Mouse (Mus musculus) hindbrain, embryonic 11.5 days (tissue): ENCODE data around the gene Nol9. TPM values are rescaled to one million over a fixed set of nuclear protein-coding genes. Genes with fewer than 3 reads are reported as not detected.

Experiments used
- ATAC-seq: fragments of 200-750 bp; cut with Nextera tagmentation; 2 replicates; pipeline ENCODE4 v1.8.0; 2017; ENCODE audit warnings: mild to moderate bottlenecking, moderate TSS enrichment, moderate library complexity; ENCODE audit not compliant: low FRiP score
- DNase-seq: peaks from one replicate; pipeline ENCODE4 v3.0.0-alpha.2; 2015; ENCODE audit warnings: low spot score
- H3K27ac ChIP-seq: fragments of 300-500 bp; sonication (generic); 2 replicates; pipeline ENCODE4 v1.5.1; 2014; ENCODE audit warnings: mild to moderate bottlenecking, low read depth, low read length
- H3K27me3 ChIP-seq: fragments of 300-500 bp; sonication (generic); 2 replicates; pipeline ENCODE4 v1.6.1; 2014; ENCODE audit warnings: mild to moderate bottlenecking, low read length, moderate library complexity, mixed read lengths; ENCODE audit not compliant: control insufficient read depth, insufficient read depth
- H3K36me3 ChIP-seq: fragments of 300-500 bp; sonication (generic); 2 replicates; pipeline ENCODE4 v1.6.1; 2014; ENCODE audit warnings: mild to moderate bottlenecking, low read length, moderate library complexity, mixed read lengths; ENCODE audit not compliant: control insufficient read depth, insufficient read depth
- H3K4me1 ChIP-seq: fragments of 300-500 bp; sonication (generic); replicated peaks from 2 replicates; pipeline ENCODE4 v1.6.1; 2014; ENCODE audit warnings: low read length, mixed read lengths; ENCODE audit not compliant: control insufficient read depth, insufficient read depth
- H3K4me2 ChIP-seq: fragments of 300-500 bp; sonication (generic); replicated peaks from 2 replicates; pipeline ENCODE4 v1.6.1; 2014; ENCODE audit warnings: mild to moderate bottlenecking, low read depth, low read length
- H3K4me3 ChIP-seq: fragments of 300-500 bp; sonication (generic); 2 replicates; pipeline ENCODE4 v1.5.1; 2014; ENCODE audit warnings: low read depth, low read length
- H3K9ac ChIP-seq: fragments of 300-500 bp; sonication (generic); 2 replicates; pipeline ENCODE4 v1.6.1; 2014; ENCODE audit warnings: low read depth, low read length
- H3K9me3 ChIP-seq: fragments of 300-500 bp; sonication (generic); 2 replicates; pipeline ENCODE4 v1.6.1; 2016; ENCODE audit warnings: low read length; ENCODE audit not compliant: control insufficient read depth
- WGBS: fragments of 180-500 bp; shearing (Covaris S2); extraction: QIAGEN DNeasy Blood & Tissue Kit; methylation state at CpG from one replicate; pipeline ENCODE4 v1.1.7; 2014; 5-methylcytosine and 5-hydroxymethylcytosine counted together
- polyA plus RNA-seq: library from polyadenylated mRNA; unstranded; fragments of >200 nt; fragmentation: Nextera tagmentation; extraction: Ambion mirVana; gene quantifications from 2 replicates; pipeline ENCODE4 v1.2.1, GENCODE M21; 2014

The Nol9 gene
- polyA plus RNA-seq = 23.2 and 25.6 TPM in 2 replicates

- Histone ChIP-seq H3K4me3 (peak within 1 kb of the TSS; percentile 99), H3K9ac (peak within 1 kb of the TSS; percentile 82), H3K4me2 (peak within 1 kb of the TSS; percentile 69), H3K27me3 (no peaks in the 10 kb centered on the region), H3K27ac (peak within 1 kb of the TSS; percentile 30; the same call in 1 of the 2 replicates), H3K9me3 (no peaks in the 10 kb centered on the region), H3K36me3 (no peaks in the 10 kb centered on the region; the same call in none of the 2 replicates), H3K4me1 (peaks cover 2% of the 10 kb centered on the region; the same call in 1 of the 2 replicates)
- ATAC-seq (peak; percentile 89), DNase-seq (peak; percentile 97)
- under 1% methylated on average over 47 of the region's 86 CpGs for WGBS
These were observed at the start of gene Nol9 for GRCm38 (mm10) chr4:152038985-152039830. TSS of gene Nol9 (plus strand) at chr4:152039321.

- DNase-seq = no peak
- H3K4me3 ChIP-seq = no peak overlapping the region
- peaks cover 10% of the 10 kb centered on the region for H3K4me1 ChIP-seq
- no peak overlapping the region for H3K9ac ChIP-seq
- no peaks in the 10 kb centered on the region for H3K9me3 ChIP-seq
- H3K4me2 ChIP-seq = no peak overlapping the region
- 94% methylated on average over 9 of the region's 9 CpGs for WGBS
- ATAC-seq = no peak
- H3K27me3 ChIP-seq = no peaks in the 10 kb centered on the region
- H3K36me3 ChIP-seq = peaks cover 9% of the 10 kb centered on the region; the same call in 1 of the 2 replicates
- no peak overlapping the region for H3K27ac ChIP-seq
These were observed 47.0 kb upstream of the Nol9 start for GRCm38 (mm10) chr4:151992091-151992490.

GRCm38 (mm10) chr4:151993035-151993434 lies 46.1 kb upstream of the Nol9 start:
- H3K9ac ChIP-seq = no peak overlapping the region
- ATAC-seq = no peak

GRCm38 (mm10) chr4:151994228-151995171 lies 44.6 kb upstream of the Nol9 start:
- Histone ChIP-seq H3K36me3 (peaks cover 9% of the 10 kb centered on the region; the same call in 1 of the 2 replicates), H3K27ac (peak overlapping the region; percentile 78), H3K27me3 (no peaks in the 10 kb centered on the region), H3K4me2 (peak overlapping the region; percentile 88), H3K4me3 (peak overlapping the region; percentile 100), H3K4me1 (0 out of 2 replicates have a peak, but pooled peaks cover 3% of the 10 kb centered on the region), H3K9ac (peak overlapping the region; percentile 93), H3K9me3 (no peaks in the 10 kb centered on the region)
- DNase-seq (peak; percentile 61), ATAC-seq (no peak)
- WGBS = under 1% methylated on average over 54 of the region's 61 CpGs

More at GRCm38 (mm10) chr4:151993035-151993434, 46.1 kb upstream of the Nol9 start:
- 86% methylated on average over 6 of the region's 6 CpGs for WGBS
- peaks cover 9% of the 10 kb centered on the region; the same call in 1 of the 2 replicates for H3K36me3 ChIP-seq
- peaks cover 8% of the 10 kb centered on the region for H3K4me1 ChIP-seq
- H3K27me3 ChIP-seq = no peaks in the 10 kb centered on the region
- H3K9me3 ChIP-seq = no peaks in the 10 kb centered on the region
- no peak overlapping the region for H3K4me2 ChIP-seq
- no peak overlapping the region for H3K27ac ChIP-seq
- H3K4me3 ChIP-seq = no peak overlapping the region
- DNase-seq = no peak

- Histone ChIP-seq H3K4me1 (0 out of 2 replicates have a peak, but pooled peaks cover 3% of the 10 kb centered on the region), H3K9me3 (no peaks in the 10 kb centered on the region), H3K36me3 (peaks cover 8% of the 10 kb centered on the region; the same call in 1 of the 2 replicates), H3K4me2 (peak overlapping the region; percentile 88), H3K4me3 (peak overlapping the region; percentile 100), H3K9ac (peak overlapping the region; percentile 93), H3K27me3 (no peaks in the 10 kb centered on the region), H3K27ac (peak overlapping the region; percentile 78)
- ATAC-seq (peak; percentile 2; the same call in 1 of the 2 replicates), DNase-seq (no peak)
- WGBS = under 1% methylated on average over 61 of the region's 111 CpGs
These were observed 43.5 kb upstream of the Nol9 start for GRCm38 (mm10) chr4:151995371-151996172.

- WGBS = under 1% methylated on average over 89 of the region's 94 CpGs
- DNase-seq = peak; percentile 100
- Histone ChIP-seq H3K36me3 (0 out of 2 replicates have a peak, but pooled peaks cover under 1% of the 10 kb centered on the region), H3K4me2 (peak within 1 kb of the TSS; percentile 88), H3K27ac (peak within 1 kb of the TSS; percentile 78), H3K9me3 (no peaks in the 10 kb centered on the region), H3K9ac (peak within 1 kb of the TSS; percentile 93), H3K4me1 (0 out of 2 replicates have a peak, but pooled peaks cover 3% of the 10 kb centered on the region), H3K4me3 (peak within 1 kb of the TSS; percentile 100), H3K27me3 (no peaks in the 10 kb centered on the region)
- ATAC-seq = peak; percentile 97
These were observed 42.8 kb upstream of the Nol9 start, which contains the start of gene Phf13 for GRCm38 (mm10) chr4:151996173-151996950. TSS of gene Phf13 (minus strand) at chr4:151996258.

- H3K9ac ChIP-seq = peak overlapping the region; percentile 75
- H3K4me2 ChIP-seq = peak overlapping the region; percentile 69
- 0 out of 2 replicates have a peak, but pooled peaks cover 3% of the 10 kb centered on the region for H3K4me1 ChIP-seq
- H3K9me3 ChIP-seq = no peaks in the 10 kb centered on the region
- H3K27ac ChIP-seq = peak overlapping the region; percentile 74
- H3K4me3 ChIP-seq = peak overlapping the region; percentile 100
- H3K27me3 ChIP-seq = no peaks in the 10 kb centered on the region
- H3K36me3 ChIP-seq = no peaks in the 10 kb centered on the region
- no peak for ATAC-seq
- no peak for DNase-seq
- WGBS = 7% methylated on average over 13 of the region's 13 CpGs
These were observed 42.2 kb upstream of the Nol9 start for GRCm38 (mm10) chr4:151996951-151997222.
